Mouse (Mus musculus): ENCODE results near the gene Bhlhb9.

The Bhlhb9 gene

GRCm38 (mm10) chrX:135916580-135916979 lies 119.2 kb downstream of the Bhlhb9 start:
- no peak for DNase-seq

- no peak for DNase-seq
Measured at GRCm38 (mm10) chrX:135917116-135917515, 119.7 kb downstream of the Bhlhb9 start.

- no peak for DNase-seq
Measured at GRCm38 (mm10) chrX:135922162-135922561, 124.8 kb downstream of the Bhlhb9 start.

- DNase-seq: no peak
Measured at GRCm38 (mm10) chrX:135925911-135926310, 128.5 kb downstream of the Bhlhb9 start.

- no peak for DNase-seq
Measured at GRCm38 (mm10) chrX:135928588-135928987, 131.2 kb downstream of the Bhlhb9 start.

GRCm38 (mm10) chrX:135936452-135936851 lies 139.1 kb downstream of the Bhlhb9 start:
- no peak for DNase-seq
